31 mouse cellular contexts compared by ENCODE assay signal in genomic region chr4:77168866-77169265, GRCm38 (mm10).
DNase-seq lines count a peak whose midpoint lies in the region; ATAC-seq and TF ChIP-seq lines count a peak whose summit lies in the region.
"Had no signal": no experiment of that assay in that cellular context is flagged by ENCODE, and none has a peak within 500 bp of the region (broad histone marks: within the 10 kb centered on the region; RNA-seq: fewer than 3 reads in every experiment).

No protein-coding gene starts in this region.

- DNase-seq in hindbrain, postnatal 0 days (ENCODE audit: low spot score) = no peak
- peak; percentile 20 for DNase-seq in brain, adult 2 months (ENCODE audit: low read depth, low spot score)
- DNase-seq in gastrocnemius, postnatal 10 days = peak; percentile 4
- peak; percentile 72 for DNase-seq in skeletal muscle tissue, adult 2 months (ENCODE audit: low read depth, low spot score)
- no peak for DNase-seq in right cerebral cortex, postnatal 14 days
- no peak for DNase-seq in layer of hippocampus, adult 11-12 months (ENCODE audit: low spot score)
- DNase-seq: adrenal gland, postnatal 10 days; B cell, adult 2 months; cerebellum, adult 11-12 months; cerebellum, adult 9-11 months; embryo, embryonic 11 days; heart, postnatal 14 days; kidney, adult 2 months; kidney, postnatal 36 days; liver, postnatal 0 days; retina, postnatal 1 day; right cerebral cortex, postnatal 25 days; spleen, adult 18-20 months; thymus, postnatal 14 days had no signal

- 0 out of 2 replicates have a peak, but pooled peaks have one; percentile 30 for ATAC-seq in hindbrain, embryonic 16.5 days
- ATAC-seq in hindbrain, postnatal 0 days = no peak
- ATAC-seq: forebrain, embryonic 15.5 days; intestine, embryonic 15.5 days; liver, embryonic 12.5 days; liver, postnatal 0 days; lung, postnatal 0 days; midbrain, embryonic 13.5 days had no signal

- no peaks in the 10 kb centered on the region for H3K4me1 ChIP-seq in hindbrain, embryonic 16.5 days (ENCODE audit: control insufficient read depth, insufficient read depth, low read depth, low read length)
- no peaks in the 10 kb centered on the region for H3K4me1 ChIP-seq in hindbrain, postnatal 0 days (ENCODE audit: insufficient read depth, low read length)
- H3K4me1 ChIP-seq: embryonic facial prominence, embryonic 12.5 days; forebrain, embryonic 10.5 days; forebrain, embryonic 15.5 days; hindbrain, embryonic 10.5 days; hindbrain, embryonic 15.5 days; intestine, embryonic 15.5 days; liver, embryonic 12.5 days; midbrain, embryonic 13.5 days; neural tube, embryonic 15.5 days had no signal

- WGBS in hindbrain, embryonic 16.5 days = 79% methylated on average over 8 of the region's 8 CpGs
- 75% methylated on average over 8 of the region's 8 CpGs for WGBS in hindbrain, postnatal 0 days

- no peak for TF ChIP-seq CTCF in hindbrain, postnatal 0 days (IDR thresholded peaks at IDR 0.05; ENCODE audit: low read depth)

- no peak overlapping the region for H3K4me2 ChIP-seq in hindbrain, embryonic 16.5 days (ENCODE audit: low read length)
- H3K4me2 ChIP-seq in hindbrain, postnatal 0 days (ENCODE audit: low read depth, low read length) = no peak overlapping the region
- H3K4me2 ChIP-seq: embryonic facial prominence, embryonic 12.5 days; forebrain, embryonic 15.5 days; hindbrain, embryonic 15.5 days; intestine, embryonic 15.5 days; liver, embryonic 12.5 days; midbrain, embryonic 13.5 days; neural tube, embryonic 15.5 days had no signal

- H3K36me3 ChIP-seq in hindbrain, embryonic 16.5 days (ENCODE audit: control insufficient read depth, insufficient read depth, low read length) = no peaks in the 10 kb centered on the region
- no peaks in the 10 kb centered on the region for H3K36me3 ChIP-seq in hindbrain, postnatal 0 days (ENCODE audit: insufficient read depth, low read length)
- H3K36me3 ChIP-seq: embryonic facial prominence, embryonic 12.5 days; forebrain, embryonic 10.5 days; forebrain, embryonic 15.5 days; hindbrain, embryonic 10.5 days; hindbrain, embryonic 15.5 days; intestine, embryonic 15.5 days; liver, embryonic 12.5 days; midbrain, embryonic 13.5 days; neural tube, embryonic 15.5 days had no signal

- H3K9me3 ChIP-seq in hindbrain, embryonic 16.5 days (ENCODE audit: control insufficient read depth, low read length) = no peaks in the 10 kb centered on the region
- H3K9me3 ChIP-seq in hindbrain, postnatal 0 days (ENCODE audit: low read length) = no peaks in the 10 kb centered on the region
- H3K9me3 ChIP-seq: embryonic facial prominence, embryonic 12.5 days; forebrain, embryonic 10.5 days; forebrain, embryonic 15.5 days; hindbrain, embryonic 10.5 days; hindbrain, embryonic 15.5 days; intestine, embryonic 15.5 days; liver, embryonic 12.5 days; midbrain, embryonic 13.5 days; neural tube, embryonic 15.5 days had no signal

- no peak overlapping the region for H3K4me3 ChIP-seq in hindbrain, embryonic 16.5 days (ENCODE audit: low read length)
- H3K4me3 ChIP-seq in hindbrain, postnatal 0 days (ENCODE audit: low read length) = no peak overlapping the region
- H3K4me3 ChIP-seq: embryonic facial prominence, embryonic 12.5 days; forebrain, embryonic 10.5 days; forebrain, embryonic 15.5 days; hindbrain, embryonic 10.5 days; hindbrain, embryonic 15.5 days; intestine, embryonic 15.5 days; liver, embryonic 12.5 days; midbrain, embryonic 13.5 days; neural tube, embryonic 15.5 days had no signal

- no peak overlapping the region for H3K27ac ChIP-seq in hindbrain, embryonic 16.5 days (ENCODE audit: low read depth, low read length)
- no peak overlapping the region for H3K27ac ChIP-seq in hindbrain, postnatal 0 days
- H3K27ac ChIP-seq: embryonic facial prominence, embryonic 12.5 days; forebrain, embryonic 10.5 days; forebrain, embryonic 15.5 days; hindbrain, embryonic 10.5 days; hindbrain, embryonic 15.5 days; intestine, embryonic 15.5 days; liver, embryonic 12.5 days; macrophage; midbrain, embryonic 13.5 days; neural tube, embryonic 15.5 days had no signal

- no peaks in the 10 kb centered on the region for H3K27me3 ChIP-seq in hindbrain, embryonic 16.5 days (replicated peaks; ENCODE audit: control insufficient read depth, insufficient read depth, low read length)
- H3K27me3 ChIP-seq in hindbrain, postnatal 0 days (ENCODE audit: insufficient read depth, low read length) = no peaks in the 10 kb centered on the region
- H3K27me3 ChIP-seq: embryonic facial prominence, embryonic 12.5 days; forebrain, embryonic 15.5 days; hindbrain, embryonic 15.5 days; intestine, embryonic 15.5 days; liver, embryonic 12.5 days; midbrain, embryonic 13.5 days; neural tube, embryonic 15.5 days had no signal

- no peak overlapping the region for H3K9ac ChIP-seq in hindbrain, embryonic 16.5 days (ENCODE audit: low read depth, low read length)
- no peak overlapping the region for H3K9ac ChIP-seq in hindbrain, postnatal 0 days (replicated peaks; ENCODE audit: low read length)
- H3K9ac ChIP-seq: embryonic facial prominence, embryonic 12.5 days; forebrain, embryonic 15.5 days; hindbrain, embryonic 15.5 days; intestine, embryonic 15.5 days; liver, embryonic 12.5 days; liver, postnatal 0 days; midbrain, embryonic 13.5 days; neural tube, embryonic 15.5 days had no signal

Comparison
In these comparisons a context has a peak if more than half of its experiments do, and no peak if none do; other contexts are left out.
1. DNase-seq: peak in brain, adult 2 months (single experiment), gastrocnemius, postnatal 10 days (single experiment) and skeletal muscle tissue, adult 2 months (single experiment); none in hindbrain, postnatal 0 days (single experiment), right cerebral cortex, postnatal 14 days (single experiment) and layer of hippocampus, adult 11-12 months (single experiment).